Mouse (Mus musculus): ENCODE measurements at regions not wholly inside any gene's neighbourhood (a gene's known extent, or its start where the extent isn't known, plus 50 kb on each side); places are given as distances from the start of the nearest gene placed in this dataset.
"Not testable (repeated sequence)": the region's sequence is repeated elsewhere in the genome, so short reads cannot be mapped to it uniquely, and the experiment has no call there.

- peak; percentile 8 for DNase-seq (ENCODE audit: low spot score)
These were observed 454.7 kb upstream of the Slc5a7 start for GRCm38 (mm10) chr17:54753396-54753994.

GRCm38 (mm10) chr17:54752917-54753316, 454.1 kb upstream of the Slc5a7 start:
- no peak for DNase-seq (ENCODE audit: low spot score)

GRCm38 (mm10) chr17:54735836-54736235, 437.0 kb upstream of the Slc5a7 start:
- DNase-seq (ENCODE audit: low spot score), result no peak

- no peak for DNase-seq (ENCODE audit: low spot score)
These were observed 428.8 kb upstream of the Slc5a7 start for GRCm38 (mm10) chr17:54727660-54728059.

GRCm38 (mm10) chr17:54726693-54727092, 427.9 kb upstream of the Slc5a7 start:
- DNase-seq (ENCODE audit: low spot score), result no peak

GRCm38 (mm10) chr17:54713026-54713425, 414.2 kb upstream of the Slc5a7 start:
- no peak for DNase-seq (ENCODE audit: low spot score)

- DNase-seq (ENCODE audit: low spot score), result not testable (repeated sequence)
These were observed 409.0 kb upstream of the Slc5a7 start for GRCm38 (mm10) chr17:54707811-54708210.

- DNase-seq (ENCODE audit: low spot score), result no peak
These were observed 402.7 kb upstream of the Slc5a7 start for GRCm38 (mm10) chr17:54701346-54702108.

- no peak for DNase-seq (ENCODE audit: low spot score)
These were observed 395.8 kb upstream of the Slc5a7 start for GRCm38 (mm10) chr17:54694637-54695036.

GRCm38 (mm10) chr17:54685143-54686040, 386.6 kb upstream of the Slc5a7 start:
- no peak for DNase-seq (ENCODE audit: low spot score)

GRCm38 (mm10) chr17:54678111-54678510, 379.3 kb upstream of the Slc5a7 start:
- no peak for DNase-seq (ENCODE audit: low spot score)

GRCm38 (mm10) chr17:54669499-54669898, 370.7 kb upstream of the Slc5a7 start:
- no peak for DNase-seq (ENCODE audit: low spot score)

- no peak for DNase-seq (ENCODE audit: low spot score)
These were observed 363.9 kb upstream of the Slc5a7 start for GRCm38 (mm10) chr17:54662558-54663245.

GRCm38 (mm10) chr17:54656553-54656952, 357.7 kb upstream of the Slc5a7 start:
- no peak for DNase-seq (ENCODE audit: low spot score)

All from ovary, postnatal 14 days (tissue).